Mouse (Mus musculus) liver, embryonic 12.5 days (tissue): ENCODE data around the gene Ssh2. TPM values are rescaled to one million over a fixed set of nuclear protein-coding genes. Genes with fewer than 3 reads are reported as not detected.
A peak's percentile ranks its signal among the peaks of the same experiment; 100 is the strongest.

Experiments
- ATAC-seq: fragments of 200-750 bp; cut with Nextera tagmentation; 2 replicates; pipeline ENCODE4 v1.8.0; 2017; ENCODE audit warnings: moderate number of reproducible peaks, mild to moderate bottlenecking, moderate library complexity
- H3K27ac ChIP-seq: fragments of 300-500 bp; sonication (generic); 2 replicates; pipeline ENCODE4 v1.5.1; 2016; ENCODE audit warnings: mild to moderate bottlenecking
- H3K27me3 ChIP-seq: fragments of 300-500 bp; sonication (generic); replicated peaks from 2 replicates; pipeline ENCODE4 v1.6.1; 2016; ENCODE audit warnings: mild to moderate bottlenecking, moderate library complexity
- H3K36me3 ChIP-seq: fragments of 300-500 bp; sonication (generic); 2 replicates; pipeline ENCODE4 v1.6.1; 2016; ENCODE audit warnings: mild to moderate bottlenecking, moderate library complexity
- H3K4me1 ChIP-seq: fragments of 300-500 bp; sonication (generic); 2 replicates; pipeline ENCODE4 v1.6.1; 2016
- H3K4me2 ChIP-seq: fragments of 300-500 bp; sonication (generic); 2 replicates; pipeline ENCODE4 v1.6.1; 2016; ENCODE audit warnings: mild to moderate bottlenecking, moderate library complexity
- H3K4me3 ChIP-seq: fragments of 300-500 bp; sonication (generic); 2 replicates; pipeline ENCODE4 v1.5.1; 2016; ENCODE audit warnings: mild to moderate bottlenecking, moderate library complexity
- H3K9ac ChIP-seq: fragments of 300-500 bp; sonication (generic); 2 replicates; pipeline ENCODE4 v1.6.1; 2016; ENCODE audit warnings: mild to moderate bottlenecking, moderate library complexity
- H3K9me3 ChIP-seq: fragments of 300-500 bp; sonication (generic); replicated peaks from 2 replicates; pipeline ENCODE4 v1.6.1; 2016; ENCODE audit warnings: mild to moderate bottlenecking, moderate library complexity
- WGBS: fragments of 180-500 bp; shearing (Covaris S2); methylation state at CpG from one replicate; pipeline ENCODE4 v1.1.7; 2016; ENCODE audit not compliant: insufficient replicate concordance; 5-methylcytosine and 5-hydroxymethylcytosine counted together
- polyA plus RNA-seq: library from polyadenylated mRNA; unstranded; fragments of >200 nt; fragmentation: Nextera tagmentation; extraction: Ambion mirVana; gene quantifications from 2 replicates; pipeline ENCODE4 v1.2.1, GENCODE M21; 2016

The Ssh2 gene
- polyA plus RNA-seq = 6.8 and 7.9 TPM in 2 replicates

DNA sequence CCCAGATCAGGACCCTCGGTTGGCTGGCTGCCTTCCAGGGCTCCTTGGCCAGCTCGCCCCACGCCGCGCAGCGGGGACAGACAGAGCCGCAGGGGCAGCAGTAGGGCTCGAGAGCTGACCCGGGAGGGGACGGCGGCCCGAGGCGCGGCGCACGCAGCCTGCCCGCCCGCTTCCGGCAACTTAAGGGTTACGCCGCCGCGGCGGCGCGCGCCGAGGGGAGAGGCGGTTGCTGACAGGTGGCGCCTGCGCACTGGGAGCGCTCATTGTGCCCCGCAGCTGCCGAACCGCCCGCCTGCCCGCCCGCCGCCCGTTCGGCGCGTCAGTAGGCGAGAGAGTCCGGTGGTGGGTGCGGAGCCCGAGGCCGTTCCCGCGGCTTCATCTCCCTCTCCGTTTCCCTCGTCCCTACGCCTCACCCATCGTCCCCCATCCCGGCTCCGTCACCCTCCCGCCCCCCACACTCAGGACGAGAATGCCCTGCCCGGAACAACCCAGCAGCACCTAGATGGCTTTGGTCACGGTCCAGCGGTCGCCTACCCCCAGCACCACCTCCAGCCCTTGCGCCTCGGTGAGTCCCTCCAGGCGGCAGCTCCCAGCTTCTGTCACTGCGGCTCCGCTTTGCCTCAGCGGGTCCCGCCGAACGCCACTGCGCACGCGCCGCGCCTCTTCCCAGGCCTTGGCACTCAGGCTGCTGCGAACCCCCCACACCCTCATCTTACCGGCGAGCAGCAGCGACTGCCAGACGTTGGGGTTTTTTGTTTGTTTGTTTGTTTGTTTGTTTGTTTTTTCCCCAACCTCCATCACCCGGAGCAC is at the start of gene Ssh2:
Gene Ssh2 (plus strand): TSS at position 337 of the 810 bp plus-strand sequence.
- WGBS = under 1% methylated on average over 76 of the region's 82 CpGs
- ATAC-seq = peak; percentile 86
- Histone ChIP-seq H3K9ac (peak within 1 kb of the TSS; percentile 95), H3K4me2 (peak within 1 kb of the TSS; percentile 95), H3K27me3 (no peaks in the 10 kb centered on the region), H3K4me3 (peak within 1 kb of the TSS; percentile 80), H3K27ac (peak within 1 kb of the TSS; percentile 93), H3K4me1 (peaks cover 32% of the 10 kb centered on the region), H3K9me3 (no peaks in the 10 kb centered on the region), H3K36me3 (no peaks in the 10 kb centered on the region)

DNA sequence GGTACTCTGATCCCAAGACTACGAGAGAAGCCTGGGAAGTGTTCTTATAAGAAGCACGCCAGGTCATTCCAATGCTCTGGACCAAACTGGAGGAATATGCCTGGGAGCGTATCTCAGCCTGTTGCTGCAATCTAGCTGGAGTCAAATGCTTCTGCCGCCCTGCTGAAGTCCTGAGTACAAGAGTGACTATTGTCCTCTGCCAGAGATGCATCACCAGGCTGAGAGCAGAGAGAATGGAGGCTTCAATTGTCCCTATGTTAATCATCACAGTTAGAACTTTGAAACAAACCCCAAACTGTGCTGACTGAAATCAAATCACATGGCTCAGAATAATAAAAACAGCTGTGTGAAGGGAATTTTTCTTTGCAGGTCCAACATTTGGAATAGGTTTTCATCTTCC is 42.4 kb upstream of the Ssh2 start:
- H3K4me3 ChIP-seq = no peak overlapping the region
- H3K4me1 ChIP-seq = no peaks in the 10 kb centered on the region
- WGBS = 63% methylated on average over 4 of the region's 4 CpGs

DNA sequence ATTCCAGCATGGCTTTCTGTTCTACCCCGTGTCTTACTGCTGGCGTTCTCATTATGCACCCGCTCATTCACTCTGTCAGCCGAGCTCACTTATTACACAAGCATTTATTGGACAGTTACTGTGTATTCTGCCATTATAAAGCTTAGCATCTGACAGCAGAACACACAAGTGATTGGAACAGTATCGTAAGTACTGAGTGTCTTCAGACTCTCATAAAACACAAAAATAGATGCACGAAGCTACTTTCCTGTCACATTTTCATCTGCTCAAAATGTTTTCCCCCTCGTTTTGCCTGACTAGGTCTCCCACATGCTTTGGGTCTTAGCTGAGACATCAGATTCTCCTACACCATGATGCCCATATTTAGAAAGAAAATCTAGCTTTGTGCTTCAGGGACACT is 41.6 kb upstream of the Ssh2 start:
- Histone ChIP-seq H3K27me3 (no peaks in the 10 kb centered on the region), H3K36me3 (no peaks in the 10 kb centered on the region), H3K4me1 (no peaks in the 10 kb centered on the region), H3K4me2 (no peak overlapping the region), H3K9ac (no peak overlapping the region), H3K4me3 (no peak overlapping the region), H3K27ac (no peak overlapping the region), H3K9me3 (no peaks in the 10 kb centered on the region)
- ATAC-seq = no peak
- WGBS = 71% methylated on average over 7 of the region's 7 CpGs

More for the DNA sequence above, 42.4 kb upstream of the Ssh2 start:
- no peaks in the 10 kb centered on the region for H3K9me3 ChIP-seq
- H3K36me3 ChIP-seq = no peaks in the 10 kb centered on the region
- no peak overlapping the region for H3K4me2 ChIP-seq
- H3K9ac ChIP-seq = no peak overlapping the region
- peaks cover 5% of the 10 kb centered on the region; the same call in 1 of the 2 replicates for H3K27me3 ChIP-seq
- no peak overlapping the region for H3K27ac ChIP-seq
- ATAC-seq = no peak

DNA sequence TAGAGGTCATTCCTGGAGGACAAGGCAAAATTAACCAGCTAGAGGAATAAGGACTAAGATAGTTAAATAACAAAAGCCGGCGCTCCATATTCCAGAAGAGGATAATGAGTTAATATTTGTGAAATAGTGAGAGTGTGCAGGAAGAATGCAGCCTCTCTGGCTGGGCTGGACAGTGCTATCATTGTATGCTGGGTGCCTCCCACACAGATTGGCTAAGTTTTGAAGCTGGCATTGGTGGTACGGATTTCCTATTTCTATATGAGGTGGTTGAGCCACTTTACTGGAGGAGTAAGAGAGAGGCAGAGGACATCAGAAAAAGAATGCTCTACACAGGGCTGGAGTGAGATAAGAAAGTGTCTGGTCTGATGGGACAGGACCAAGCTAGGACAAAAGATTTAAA is 36.3 kb upstream of the Ssh2 start:
- Histone ChIP-seq H3K27me3 (no peaks in the 10 kb centered on the region), H3K36me3 (no peaks in the 10 kb centered on the region), H3K4me3 (no peak overlapping the region), H3K4me1 (no peaks in the 10 kb centered on the region), H3K27ac (no peak overlapping the region), H3K9ac (no peak overlapping the region), H3K9me3 (no peaks in the 10 kb centered on the region), H3K4me2 (no peak overlapping the region)
- no peak for ATAC-seq
- WGBS = 65% methylated on average over 3 of the region's 3 CpGs

DNA sequence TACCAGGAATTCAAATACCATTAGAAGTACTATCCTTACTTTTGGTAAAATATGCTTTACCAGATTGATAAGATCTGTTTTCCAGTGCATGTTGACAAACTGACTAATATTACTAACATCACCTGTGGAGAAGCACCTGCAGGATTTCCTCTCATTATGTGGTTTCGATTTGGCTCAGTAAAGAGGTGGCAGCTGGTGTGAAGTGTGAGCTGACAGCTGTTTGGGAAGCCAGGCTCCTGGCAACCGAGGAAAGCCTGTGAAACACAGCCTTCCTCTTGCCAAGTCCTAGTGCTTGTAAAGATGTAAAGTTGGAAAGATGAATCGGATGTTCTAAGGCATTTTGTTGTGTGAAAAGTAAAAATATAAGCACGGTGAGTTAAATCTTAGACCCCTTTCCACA is 35.2 kb upstream of the Ssh2 start:
- H3K36me3 ChIP-seq = no peaks in the 10 kb centered on the region
- H3K4me3 ChIP-seq = no peak overlapping the region
- no peak for ATAC-seq
- WGBS = 51% methylated on average over 4 of the region's 4 CpGs
- no peaks in the 10 kb centered on the region for H3K27me3 ChIP-seq
- no peak overlapping the region for H3K4me2 ChIP-seq
- no peaks in the 10 kb centered on the region for H3K9me3 ChIP-seq
- no peak overlapping the region for H3K27ac ChIP-seq
- no peaks in the 10 kb centered on the region for H3K4me1 ChIP-seq
- H3K9ac ChIP-seq = no peak overlapping the region

DNA sequence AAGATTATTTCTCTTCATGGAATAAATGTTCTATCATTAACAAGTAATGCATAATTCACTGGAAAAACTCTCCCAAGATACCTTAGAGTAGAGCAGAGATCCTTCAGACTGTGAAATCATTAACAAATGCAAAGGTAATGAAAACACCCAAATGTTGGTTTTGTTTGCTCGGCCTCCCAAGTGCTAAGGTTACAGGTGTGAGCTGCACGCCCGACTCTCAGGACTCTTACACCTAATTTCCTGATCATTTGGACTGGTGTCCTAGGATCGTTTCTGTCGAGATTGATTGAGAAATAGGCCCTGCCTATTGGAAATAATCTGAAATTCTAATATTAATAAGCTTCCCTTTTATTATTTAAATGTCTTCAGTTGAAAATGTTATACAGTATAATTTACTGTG is 34.6 kb upstream of the Ssh2 start:
- H3K9ac ChIP-seq = no peak overlapping the region
- WGBS = 53% methylated on average over 5 of the region's 5 CpGs
- no peaks in the 10 kb centered on the region for H3K9me3 ChIP-seq
- H3K27ac ChIP-seq = no peak overlapping the region
- no peak for ATAC-seq
- no peaks in the 10 kb centered on the region for H3K27me3 ChIP-seq
- H3K36me3 ChIP-seq = no peaks in the 10 kb centered on the region
- H3K4me1 ChIP-seq = no peaks in the 10 kb centered on the region
- H3K4me3 ChIP-seq = no peak overlapping the region
- no peak overlapping the region for H3K4me2 ChIP-seq

DNA sequence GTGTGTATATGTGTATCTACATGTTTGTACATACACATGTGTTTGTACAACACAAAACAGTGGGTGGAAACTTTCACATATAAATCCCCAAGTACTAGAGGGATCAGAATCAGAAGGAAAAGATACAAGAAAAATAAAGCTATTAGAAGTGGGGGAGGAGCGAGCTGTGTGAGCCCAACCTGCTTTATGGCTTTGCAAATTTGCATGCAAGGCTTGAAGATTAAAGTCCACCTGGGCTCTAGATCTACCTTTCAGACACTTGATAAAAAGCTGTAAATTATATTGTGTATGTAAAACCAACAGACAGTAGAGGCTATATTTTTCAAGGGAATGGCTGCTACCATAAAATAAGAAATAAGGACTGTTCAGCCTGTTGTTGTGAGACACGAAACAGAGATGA is 34.0 kb upstream of the Ssh2 start:
- Histone ChIP-seq H3K4me2 (no peak overlapping the region), H3K9me3 (no peaks in the 10 kb centered on the region), H3K27me3 (no peaks in the 10 kb centered on the region), H3K9ac (no peak overlapping the region), H3K4me1 (no peaks in the 10 kb centered on the region), H3K27ac (no peak overlapping the region), H3K36me3 (no peaks in the 10 kb centered on the region), H3K4me3 (no peak overlapping the region)
- 58% methylated on average over 2 of the region's 2 CpGs for WGBS
- no peak for ATAC-seq

DNA sequence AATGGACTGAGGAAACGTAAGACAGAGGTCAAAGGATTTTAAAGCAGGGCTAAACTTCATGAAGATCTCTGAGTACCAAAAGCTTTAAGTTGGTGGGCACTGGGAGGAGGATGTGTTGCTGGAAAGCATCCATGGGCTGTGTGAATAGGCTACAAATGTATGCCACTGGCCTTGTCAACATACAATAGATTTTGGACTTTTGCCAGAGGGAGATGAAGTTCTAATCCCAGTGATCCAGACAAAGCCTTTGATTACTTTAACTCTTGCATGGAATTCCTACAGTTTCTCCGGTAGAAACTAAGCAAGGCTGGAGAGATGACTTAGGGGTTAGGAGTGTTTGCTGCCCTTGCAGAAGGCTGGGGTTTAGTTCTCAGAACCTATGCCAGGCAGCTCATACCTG is 33.5 kb upstream of the Ssh2 start:
- Histone ChIP-seq H3K9ac (no peak overlapping the region), H3K27me3 (no peaks in the 10 kb centered on the region), H3K9me3 (no peaks in the 10 kb centered on the region), H3K4me2 (no peak overlapping the region), H3K27ac (no peak overlapping the region), H3K4me1 (no peaks in the 10 kb centered on the region), H3K4me3 (no peak overlapping the region), H3K36me3 (no peaks in the 10 kb centered on the region)
- ATAC-seq = no peak
- WGBS = 55% methylated on average over 2 of the region's 2 CpGs

DNA sequence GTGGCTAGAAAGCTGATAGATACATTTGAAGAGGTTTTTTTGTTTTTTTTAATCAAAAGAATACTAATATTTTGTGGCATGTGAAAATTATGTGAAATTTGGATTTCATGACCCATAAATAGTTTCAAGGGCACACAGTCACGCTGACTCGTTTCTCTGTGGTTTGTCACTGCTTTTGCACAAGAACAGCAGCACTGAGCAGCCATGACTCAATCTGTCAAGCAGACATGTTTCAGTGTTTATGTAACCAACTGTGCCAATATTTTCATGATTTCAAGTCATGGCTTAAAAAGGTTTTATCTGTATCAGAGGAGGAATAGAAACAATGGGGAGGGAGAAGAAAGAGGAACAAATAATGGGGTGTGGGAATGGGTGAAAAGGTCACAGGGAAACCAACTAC is 31.2 kb upstream of the Ssh2 start:
- H3K27ac ChIP-seq = no peak overlapping the region
- peaks cover 4% of the 10 kb centered on the region; the same call in 1 of the 2 replicates for H3K4me1 ChIP-seq
- no peak for ATAC-seq
- WGBS = 45% methylated on average over 2 of the region's 2 CpGs
- no peak overlapping the region for H3K9ac ChIP-seq
- no peaks in the 10 kb centered on the region for H3K27me3 ChIP-seq
- no peaks in the 10 kb centered on the region for H3K36me3 ChIP-seq
- H3K4me3 ChIP-seq = no peak overlapping the region
- H3K4me2 ChIP-seq = no peak overlapping the region
- no peaks in the 10 kb centered on the region for H3K9me3 ChIP-seq

DNA sequence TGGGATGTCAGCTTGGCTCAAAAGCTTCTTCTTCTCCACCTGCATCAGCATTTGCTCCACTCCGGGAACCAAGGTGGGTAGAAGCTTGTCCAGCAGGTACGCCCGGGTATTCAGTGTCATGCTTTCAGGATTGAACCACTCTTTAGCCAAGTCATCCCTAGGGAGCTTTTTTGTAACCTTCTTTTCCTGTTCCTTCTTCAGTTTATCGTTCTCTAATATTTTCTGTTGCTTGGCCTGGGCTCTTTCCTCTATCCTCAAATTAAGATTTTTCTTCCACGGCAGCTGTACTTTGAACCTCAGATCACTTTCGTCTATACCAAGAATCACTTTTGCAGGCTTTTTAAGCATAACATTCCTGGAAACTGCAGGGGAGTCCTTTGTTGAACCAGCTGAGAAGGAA is 27.2 kb upstream of the Ssh2 start, which contains the start of gene Efcab5:
Gene Efcab5 (minus strand): TSS at position 101 of the 400 bp plus-strand sequence.
- H3K4me2 ChIP-seq = no peak within 1 kb of the TSS
- no peak within 1 kb of the TSS for H3K27ac ChIP-seq
- no peak within 1 kb of the TSS for H3K9ac ChIP-seq
- no peak for ATAC-seq
- no peaks in the 10 kb centered on the region for H3K27me3 ChIP-seq
- no peaks in the 10 kb centered on the region for H3K36me3 ChIP-seq
- H3K4me3 ChIP-seq = no peak within 1 kb of the TSS
- H3K4me1 ChIP-seq = peaks cover 7% of the 10 kb centered on the region; the same call in 1 of the 2 replicates
- no peaks in the 10 kb centered on the region for H3K9me3 ChIP-seq
- 81% methylated on average over 6 of the region's 6 CpGs for WGBS

DNA sequence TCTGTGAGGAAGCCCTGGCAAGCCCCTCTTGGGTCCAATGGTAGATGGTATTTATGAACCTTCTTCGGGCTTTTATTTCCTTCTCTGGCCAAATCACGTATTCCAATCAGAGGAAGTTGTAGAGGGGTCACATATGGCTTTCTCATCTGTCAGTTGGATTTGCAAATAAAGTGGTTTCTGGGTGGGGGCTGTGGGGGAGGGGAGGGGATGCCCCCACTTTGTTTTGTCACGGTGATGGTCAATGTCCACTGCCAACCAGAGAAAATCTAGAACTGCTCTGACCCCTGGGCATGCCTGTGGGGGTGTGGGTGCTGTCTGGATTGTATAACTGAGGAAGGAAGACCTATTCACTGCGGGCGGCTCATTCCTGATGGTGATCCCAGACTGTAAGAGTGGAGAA is 22.7 kb upstream of the Ssh2 start:
- Histone ChIP-seq H3K4me2 (no peak overlapping the region), H3K36me3 (no peaks in the 10 kb centered on the region), H3K9me3 (no peaks in the 10 kb centered on the region), H3K27ac (no peak overlapping the region), H3K9ac (no peak overlapping the region), H3K4me3 (no peak overlapping the region), H3K27me3 (no peaks in the 10 kb centered on the region), H3K4me1 (peaks cover 14% of the 10 kb centered on the region)
- ATAC-seq = no peak
- 70% methylated on average over 5 of the region's 5 CpGs for WGBS

DNA sequence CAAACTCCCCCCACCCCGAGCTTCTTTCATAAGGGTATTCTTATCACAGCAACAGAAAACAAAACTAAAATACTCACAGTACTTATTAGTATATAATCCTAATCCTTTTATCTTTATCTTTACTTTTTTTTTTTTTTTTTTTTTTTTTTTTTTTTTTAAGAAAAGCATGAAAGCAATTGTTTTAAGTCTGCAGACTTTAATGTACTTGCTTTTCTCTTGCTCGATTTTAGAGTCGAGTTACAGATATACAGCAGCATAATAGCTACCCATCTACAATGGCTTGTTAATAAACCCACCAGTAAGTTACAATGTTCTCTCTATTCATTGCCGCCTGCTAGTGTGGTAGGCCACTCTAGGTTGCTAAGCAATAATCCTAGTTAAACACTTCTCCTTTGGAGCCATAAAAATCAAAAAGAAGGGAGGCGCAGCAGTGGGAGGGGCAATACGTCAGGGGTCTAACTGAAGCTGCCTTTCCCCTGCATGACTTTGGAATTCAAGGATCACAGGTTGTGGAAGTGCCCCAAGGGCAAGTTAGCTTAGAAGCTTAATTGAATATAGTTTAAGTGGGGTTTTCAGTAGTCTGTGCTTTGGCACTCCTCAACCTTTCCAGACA is 22.0 kb upstream of the Ssh2 start:
- Histone ChIP-seq H3K36me3 (no peaks in the 10 kb centered on the region), H3K4me3 (no peak overlapping the region), H3K4me2 (no peak overlapping the region), H3K27ac (no peak overlapping the region), H3K4me1 (peaks cover 14% of the 10 kb centered on the region), H3K27me3 (no peaks in the 10 kb centered on the region), H3K9ac (no peak overlapping the region), H3K9me3 (no peaks in the 10 kb centered on the region)
- 68% methylated on average over 6 of the region's 6 CpGs for WGBS
- no peak for ATAC-seq
